Mouse (Mus musculus): ENCODE results near the gene Fam178b. TPM values are rescaled to one million over a fixed set of nuclear protein-coding genes. Genes with fewer than 3 reads are reported as not detected.
A peak's percentile ranks its signal among the peaks of the same experiment; 100 is the strongest.

Gene Fam178b
- polyA plus RNA-seq, 1 experiment from 2014 or later, result 0.28 TPM

DNA sequence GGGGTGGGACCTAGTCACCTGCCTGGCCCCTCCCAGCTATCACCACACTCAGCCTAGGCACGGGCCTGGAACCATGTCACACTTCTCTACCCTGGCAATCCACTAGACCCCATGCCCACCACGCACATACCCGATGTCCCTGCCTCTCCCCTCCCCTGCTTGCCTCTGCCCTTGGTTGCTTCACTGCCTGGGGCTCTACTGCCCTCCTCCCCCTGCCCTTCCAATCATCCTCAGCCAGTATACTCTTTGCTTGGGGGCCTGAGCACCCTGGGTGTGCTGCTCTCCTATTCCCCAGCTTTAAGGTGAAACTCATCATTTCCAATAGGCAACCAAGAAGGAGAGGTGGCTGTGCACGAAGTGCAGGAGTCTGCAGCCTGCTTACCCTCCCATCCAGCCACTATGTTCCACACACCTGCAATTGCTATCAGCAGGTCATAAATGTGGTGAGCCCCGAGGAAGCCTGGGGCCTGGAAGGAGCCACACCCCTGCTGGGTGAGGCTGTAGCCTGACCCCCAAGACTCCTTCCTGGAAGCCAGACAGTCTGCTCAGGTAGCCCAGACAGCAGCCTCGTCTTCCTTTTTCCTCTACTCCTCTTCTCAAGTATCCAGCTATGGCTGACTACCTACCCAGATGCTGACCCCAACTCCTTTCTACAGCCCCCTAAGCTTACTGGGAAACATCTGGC lies 105.8 kb downstream of the Fam178b start:
- H3K9ac ChIP-seq (ENCODE audit: low read depth, low read length), result no peak overlapping the region
- H3K27ac ChIP-seq (ENCODE audit: low read depth, low read length), result no peak overlapping the region
- no peaks in the 10 kb centered on the region for H3K9me3 ChIP-seq (ENCODE audit: control insufficient read depth, low read length)
- no peaks in the 10 kb centered on the region for H3K36me3 ChIP-seq (ENCODE audit: control insufficient read depth, insufficient read depth, low read length)
- 70% methylated on average over 6 of the region's 6 CpGs for WGBS
- ATAC-seq, result no peak
- H3K4me2 ChIP-seq (ENCODE audit: low read length), result no peak overlapping the region
- H3K4me3 ChIP-seq (ENCODE audit: low read length), result no peak overlapping the region
- H3K4me1 ChIP-seq (ENCODE audit: control insufficient read depth, insufficient read depth, low read depth, low read length), result peaks cover 19% of the 10 kb centered on the region
- no peaks in the 10 kb centered on the region for H3K27me3 ChIP-seq (replicated peaks; ENCODE audit: control insufficient read depth, insufficient read depth, low read length)

DNA sequence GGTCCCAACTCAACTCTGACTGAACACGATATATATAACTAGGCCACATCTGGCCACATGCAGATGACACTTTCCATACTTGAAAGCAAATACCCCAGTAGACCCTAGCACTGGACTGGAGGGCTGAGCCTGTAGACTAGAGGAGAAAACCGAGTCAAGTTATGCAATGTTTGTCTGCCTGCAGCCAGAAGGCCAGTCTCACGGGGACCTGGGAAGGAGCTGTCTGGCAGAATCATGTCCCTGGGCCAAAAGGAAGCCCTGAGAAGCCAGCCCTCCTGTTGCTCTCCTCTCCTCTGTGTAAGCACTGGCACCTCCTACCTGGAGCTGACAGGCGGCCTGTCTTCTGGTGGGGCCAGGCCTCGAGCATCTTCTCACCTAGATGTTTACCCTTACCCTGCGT lies 107.6 kb downstream of the Fam178b start:
- no peaks in the 10 kb centered on the region for H3K27me3 ChIP-seq (replicated peaks; ENCODE audit: control insufficient read depth, insufficient read depth, low read length)
- no peaks in the 10 kb centered on the region for H3K36me3 ChIP-seq (ENCODE audit: control insufficient read depth, insufficient read depth, low read length)
- no peak for ATAC-seq
- no peaks in the 10 kb centered on the region for H3K9me3 ChIP-seq (ENCODE audit: control insufficient read depth, low read length)
- no peak overlapping the region for H3K4me2 ChIP-seq (ENCODE audit: low read length)
- H3K4me3 ChIP-seq (ENCODE audit: low read length), result no peak overlapping the region
- 69% methylated on average over 6 of the region's 6 CpGs for WGBS
- H3K27ac ChIP-seq (ENCODE audit: low read depth, low read length), result no peak overlapping the region
- H3K9ac ChIP-seq (ENCODE audit: low read depth, low read length), result no peak overlapping the region
- H3K4me1 ChIP-seq (ENCODE audit: control insufficient read depth, insufficient read depth, low read depth, low read length), result peaks cover 10% of the 10 kb centered on the region

DNA sequence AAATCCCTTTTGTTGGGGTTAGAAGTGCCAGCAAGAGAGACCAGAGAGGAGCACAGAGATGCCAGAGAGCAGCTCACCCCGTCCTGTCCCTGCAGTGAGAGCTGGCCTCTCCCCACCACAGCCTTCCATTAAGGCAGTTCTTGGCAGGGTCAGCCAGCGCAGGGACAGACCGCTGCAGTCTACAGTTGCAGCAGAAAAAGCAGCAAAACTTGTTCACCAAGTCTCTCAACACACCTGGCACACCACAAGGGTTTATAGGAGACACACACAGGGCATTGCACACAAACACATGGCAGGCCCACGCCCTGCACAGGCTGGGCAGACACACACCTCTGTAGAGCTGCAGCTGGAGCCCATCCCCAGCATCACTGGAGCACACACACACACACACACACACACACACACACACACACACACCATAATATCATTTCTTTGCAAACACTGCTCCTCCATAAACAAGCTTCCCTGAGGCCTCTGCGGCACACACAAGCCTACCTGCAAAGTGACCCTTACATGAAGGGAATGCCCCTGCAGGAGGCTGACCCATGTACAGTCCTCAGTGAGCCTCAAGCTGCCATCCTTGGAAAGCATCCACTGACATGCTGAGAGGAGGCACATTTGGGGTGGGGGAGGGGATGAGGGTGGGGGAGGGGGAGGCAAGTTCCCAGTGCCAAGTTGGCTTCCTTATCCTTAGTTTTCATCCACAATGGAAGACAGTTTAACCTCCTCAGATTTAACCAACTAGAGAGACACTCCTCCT lies 108.6 kb downstream of the Fam178b start:
- Histone ChIP-seq H3K4me1 (ENCODE audit: control insufficient read depth, insufficient read depth, low read depth, low read length) (peaks cover 3% of the 10 kb centered on the region; the same call in 1 of the 2 replicates), H3K36me3 (ENCODE audit: control insufficient read depth, insufficient read depth, low read length) (no peaks in the 10 kb centered on the region), H3K9ac (ENCODE audit: low read depth, low read length) (no peak overlapping the region; the same call in 1 of the 2 replicates), H3K27ac (ENCODE audit: low read depth, low read length) (no peak overlapping the region), H3K27me3 (replicated peaks; ENCODE audit: control insufficient read depth, insufficient read depth, low read length) (no peaks in the 10 kb centered on the region), H3K9me3 (ENCODE audit: control insufficient read depth, low read length) (no peaks in the 10 kb centered on the region), H3K4me3 (ENCODE audit: low read length) (no peak overlapping the region), H3K4me2 (ENCODE audit: low read length) (no peak overlapping the region)
- WGBS, result 74% methylated on average over 5 of the region's 5 CpGs
- no peak for ATAC-seq

- Histone ChIP-seq H3K9me3 (ENCODE audit: control insufficient read depth, low read length) (no peaks in the 10 kb centered on the region), H3K4me3 (ENCODE audit: low read length) (no peak overlapping the region), H3K36me3 (ENCODE audit: control insufficient read depth, insufficient read depth, low read length) (no peaks in the 10 kb centered on the region), H3K27ac (ENCODE audit: low read depth, low read length) (no peak overlapping the region), H3K4me2 (ENCODE audit: low read length) (no peak overlapping the region), H3K4me1 (ENCODE audit: control insufficient read depth, insufficient read depth, low read depth, low read length) (peaks cover 3% of the 10 kb centered on the region; the same call in 1 of the 2 replicates), H3K27me3 (replicated peaks; ENCODE audit: control insufficient read depth, insufficient read depth, low read length) (no peaks in the 10 kb centered on the region), H3K9ac (ENCODE audit: low read depth, low read length) (no peak overlapping the region)
- ATAC-seq, result no peak
- 86% methylated on average over 8 of the region's 8 CpGs for WGBS
Observed at GRCm38 (mm10) chr1:36573524-36573923, 109.5 kb downstream of the Fam178b start.

DNA sequence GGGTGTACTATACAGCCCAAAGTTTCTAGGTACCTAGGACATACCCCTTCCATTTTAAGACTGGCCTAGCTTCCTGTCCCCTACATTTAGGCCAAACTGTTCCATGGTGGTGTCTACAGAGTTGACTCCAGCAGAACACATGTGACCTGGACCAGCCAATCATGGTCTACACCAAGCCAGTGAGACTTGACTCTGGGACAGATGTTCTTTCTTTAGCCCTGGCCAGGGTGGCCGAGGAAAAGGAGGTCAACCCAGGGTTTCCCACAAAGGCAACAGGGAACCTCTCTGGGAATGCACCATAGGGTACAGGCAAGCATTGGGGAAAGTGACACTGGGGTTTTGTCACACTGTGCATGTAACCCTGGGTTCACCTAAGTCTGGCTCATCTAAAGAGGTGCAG lies 110.3 kb downstream of the Fam178b start:
- H3K4me3 ChIP-seq (ENCODE audit: low read length), result no peak overlapping the region
- H3K9ac ChIP-seq (ENCODE audit: low read depth, low read length), result no peak overlapping the region
- H3K4me1 ChIP-seq (ENCODE audit: control insufficient read depth, insufficient read depth, low read depth, low read length), result peaks cover 3% of the 10 kb centered on the region; the same call in 1 of the 2 replicates
- H3K9me3 ChIP-seq (ENCODE audit: control insufficient read depth, low read length), result no peaks in the 10 kb centered on the region
- 64% methylated on average over 1 of the region's 1 CpGs for WGBS
- H3K27ac ChIP-seq (ENCODE audit: low read depth, low read length), result no peak overlapping the region
- no peaks in the 10 kb centered on the region for H3K36me3 ChIP-seq (ENCODE audit: control insufficient read depth, insufficient read depth, low read length)
- H3K4me2 ChIP-seq (ENCODE audit: low read length), result no peak overlapping the region
- no peaks in the 10 kb centered on the region for H3K27me3 ChIP-seq (replicated peaks; ENCODE audit: control insufficient read depth, insufficient read depth, low read length)
- ATAC-seq, result no peak

DNA sequence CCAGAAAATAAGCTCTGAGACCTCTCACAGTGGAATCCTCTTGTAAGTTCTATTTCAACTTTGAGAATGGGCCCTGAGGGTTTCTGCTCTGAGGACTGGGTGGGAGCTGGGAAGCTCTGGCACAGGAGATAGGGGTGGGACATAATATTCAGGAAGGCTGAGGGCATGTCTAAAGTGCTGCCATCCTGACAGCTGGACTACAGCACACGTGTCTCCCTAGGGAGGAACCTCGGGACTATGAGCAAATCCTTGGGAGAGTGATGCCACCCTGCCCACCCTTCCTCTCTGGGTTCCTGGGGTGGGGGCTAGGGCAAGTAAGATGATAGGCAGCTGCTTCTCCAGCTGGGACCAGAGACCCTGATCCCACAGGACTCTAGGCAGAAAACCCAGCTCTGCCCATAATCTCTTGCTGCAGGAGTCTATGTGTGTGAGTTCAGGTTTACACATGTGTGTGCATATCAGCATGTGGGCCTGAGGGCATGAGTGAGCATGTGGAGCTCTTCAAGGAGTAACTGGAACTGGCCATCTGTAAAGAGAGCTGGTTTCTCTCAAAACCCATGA lies 110.8 kb downstream of the Fam178b start:
- 60% methylated on average over 2 of the region's 2 CpGs for WGBS
- ATAC-seq, result 0 out of 2 replicates have a peak, but pooled peaks have one; percentile 19
- Histone ChIP-seq H3K9me3 (ENCODE audit: control insufficient read depth, low read length) (no peaks in the 10 kb centered on the region), H3K4me1 (ENCODE audit: control insufficient read depth, insufficient read depth, low read depth, low read length) (peaks cover 3% of the 10 kb centered on the region; the same call in 1 of the 2 replicates), H3K4me2 (ENCODE audit: low read length) (no peak overlapping the region), H3K27ac (ENCODE audit: low read depth, low read length) (no peak overlapping the region), H3K4me3 (ENCODE audit: low read length) (no peak overlapping the region), H3K9ac (ENCODE audit: low read depth, low read length) (no peak overlapping the region), H3K36me3 (ENCODE audit: control insufficient read depth, insufficient read depth, low read length) (no peaks in the 10 kb centered on the region), H3K27me3 (replicated peaks; ENCODE audit: control insufficient read depth, insufficient read depth, low read length) (no peaks in the 10 kb centered on the region)

- no peak for ATAC-seq
- no peak overlapping the region for H3K9ac ChIP-seq (ENCODE audit: low read depth, low read length)
Observed at GRCm38 (mm10) chr1:36571627-36572026, 111.4 kb downstream of the Fam178b start.

DNA sequence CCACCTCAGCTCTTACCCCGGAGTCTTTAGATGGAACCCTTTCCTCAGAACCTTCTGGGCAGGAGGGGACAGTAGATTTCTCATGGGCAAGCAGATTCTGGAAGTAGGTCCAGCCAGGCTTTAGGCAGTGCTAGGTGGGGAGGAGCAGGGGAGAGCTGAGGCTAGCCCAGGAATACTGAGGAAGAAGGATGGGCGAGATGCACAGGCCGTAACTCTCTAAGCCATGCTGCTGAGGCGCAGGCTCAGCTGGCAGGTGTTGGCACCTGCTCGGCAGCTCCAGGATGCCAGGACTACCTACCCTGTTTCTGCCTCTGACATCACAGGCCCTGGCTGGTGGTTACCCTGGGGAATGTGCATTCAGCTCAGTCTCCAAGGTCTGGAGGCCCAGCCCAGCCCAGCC lies 112.7 kb downstream of the Fam178b start:
- H3K36me3 ChIP-seq (ENCODE audit: control insufficient read depth, insufficient read depth, low read length), result no peaks in the 10 kb centered on the region
- WGBS, result 91% methylated on average over 5 of the region's 5 CpGs
- no peaks in the 10 kb centered on the region for H3K27me3 ChIP-seq (replicated peaks; ENCODE audit: control insufficient read depth, insufficient read depth, low read length)
- H3K4me2 ChIP-seq (ENCODE audit: low read length), result no peak overlapping the region
- no peak overlapping the region for H3K9ac ChIP-seq (ENCODE audit: low read depth, low read length)
- H3K4me3 ChIP-seq (ENCODE audit: low read length), result no peak overlapping the region
- peaks cover 3% of the 10 kb centered on the region; the same call in 1 of the 2 replicates for H3K4me1 ChIP-seq (ENCODE audit: control insufficient read depth, insufficient read depth, low read depth, low read length)
- no peak overlapping the region for H3K27ac ChIP-seq (ENCODE audit: low read depth, low read length)
- no peaks in the 10 kb centered on the region for H3K9me3 ChIP-seq (ENCODE audit: control insufficient read depth, low read length)
- ATAC-seq, result no peak

More at GRCm38 (mm10) chr1:36571627-36572026, 111.4 kb downstream of the Fam178b start:
- 43% methylated on average over 6 of the region's 6 CpGs for WGBS
- Histone ChIP-seq H3K27me3 (replicated peaks; ENCODE audit: control insufficient read depth, insufficient read depth, low read length) (no peaks in the 10 kb centered on the region), H3K9me3 (ENCODE audit: control insufficient read depth, low read length) (no peaks in the 10 kb centered on the region), H3K4me1 (ENCODE audit: control insufficient read depth, insufficient read depth, low read depth, low read length) (peaks cover 3% of the 10 kb centered on the region; the same call in 1 of the 2 replicates), H3K4me3 (ENCODE audit: low read length) (no peak overlapping the region), H3K27ac (ENCODE audit: low read depth, low read length) (no peak overlapping the region), H3K4me2 (ENCODE audit: low read length) (no peak overlapping the region), H3K36me3 (ENCODE audit: control insufficient read depth, insufficient read depth, low read length) (no peaks in the 10 kb centered on the region)

DNA sequence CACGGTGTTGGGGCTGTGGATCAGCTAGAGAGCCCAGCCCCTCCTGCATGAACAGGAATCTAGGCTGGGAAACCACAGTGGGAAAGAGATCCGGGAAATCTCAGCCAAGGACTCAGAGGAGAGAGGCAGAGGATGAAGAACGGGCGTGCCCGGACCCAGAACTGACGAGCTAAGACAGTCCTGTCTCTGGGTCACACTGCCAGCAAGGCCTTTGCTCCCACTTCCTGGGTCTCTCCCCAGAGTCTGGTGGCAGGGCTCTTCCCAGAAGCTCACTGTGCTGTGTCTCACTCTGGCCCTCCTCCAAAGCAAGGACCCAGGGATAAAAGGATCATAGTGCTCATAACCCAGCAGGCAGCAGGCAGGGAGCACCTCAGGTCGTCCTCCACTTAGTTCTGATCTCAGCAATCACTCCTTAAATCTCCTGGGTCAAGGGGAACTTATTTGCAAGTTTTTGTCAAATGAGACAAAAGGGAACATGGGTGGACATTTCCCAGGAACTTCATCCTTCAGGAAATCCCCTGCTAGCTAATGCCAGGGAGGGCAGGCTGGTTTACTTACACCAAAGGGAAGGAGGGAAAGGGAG lies 113.2 kb downstream of the Fam178b start:
- H3K4me2 ChIP-seq (ENCODE audit: low read length), result no peak overlapping the region
- H3K27me3 ChIP-seq (replicated peaks; ENCODE audit: control insufficient read depth, insufficient read depth, low read length), result no peaks in the 10 kb centered on the region
- no peaks in the 10 kb centered on the region for H3K36me3 ChIP-seq (ENCODE audit: control insufficient read depth, insufficient read depth, low read length)
- H3K4me1 ChIP-seq (ENCODE audit: control insufficient read depth, insufficient read depth, low read depth, low read length), result peaks cover 3% of the 10 kb centered on the region; the same call in 1 of the 2 replicates
- H3K9ac ChIP-seq (ENCODE audit: low read depth, low read length), result no peak overlapping the region
- no peak overlapping the region for H3K27ac ChIP-seq (ENCODE audit: low read depth, low read length)
- no peak for ATAC-seq
- no peak overlapping the region for H3K4me3 ChIP-seq (ENCODE audit: low read length)
- WGBS, result 63% methylated on average over 7 of the region's 7 CpGs
- H3K9me3 ChIP-seq (ENCODE audit: control insufficient read depth, low read length), result no peaks in the 10 kb centered on the region
